Mouse (Mus musculus) liver, embryonic 11.5 days (tissue): ENCODE data around the gene Clcn6. TPM values are rescaled to one million over a fixed set of nuclear protein-coding genes. Genes with fewer than 3 reads are reported as not detected.

Experiments
- polyA plus RNA-seq: library from polyadenylated mRNA; unstranded; fragments of >200 nt; fragmentation: Nextera tagmentation; extraction: Ambion mirVana; gene quantifications from 2 replicates; pipeline ENCODE4 v1.2.1, GENCODE M21; 2014

Gene Clcn6
- polyA plus RNA-seq, 1 experiment from 2014 or later: 2.4 TPM

Other genes starting within 250 kb of the Clcn6 start
- gene Zfp984, start 229.0 kb downstream of the Clcn6 start, polyA plus RNA-seq: 15.1 and 15.7 TPM in 2 replicates
- 2.9 and 3.1 TPM in 2 replicates for gene Zfp933, start 190.5 kb downstream of the Clcn6 start, polyA plus RNA-seq
- gene Miip, start 170.0 kb downstream of the Clcn6 start, polyA plus RNA-seq: 40.7 and 47.4 TPM in 2 replicates
- gene Fv1, start 169.8 kb downstream of the Clcn6 start, polyA plus RNA-seq: 7.0 and 7.7 TPM in 2 replicates
- 36.0 and 37.6 TPM in 2 replicates for gene Mfn2, start 134.1 kb downstream of the Clcn6 start, polyA plus RNA-seq
- gene Plod1, start 102.1 kb downstream of the Clcn6 start, polyA plus RNA-seq: 32.6 and 33.9 TPM in 2 replicates
- gene 2510039O18Rik, start 97.9 kb downstream of the Clcn6 start, polyA plus RNA-seq: 18.6 and 19.2 TPM in 2 replicates
- gene Nppb, start 53.0 kb downstream of the Clcn6 start, polyA plus RNA-seq: 1.1 TPM in 1 of 2 replicates, not detected in the other
- gene Nppa, start 38.1 kb downstream of the Clcn6 start, polyA plus RNA-seq: 7.2 and 32.9 TPM in 2 replicates
- 15.5 and 16.1 TPM in 2 replicates for gene Mthfr, start 256 bp upstream of the Clcn6 start, polyA plus RNA-seq
- gene Agtrap, start 49.2 kb upstream of the Clcn6 start, polyA plus RNA-seq: 18.3 and 20.9 TPM in 2 replicates
- gene Mad2l2, start 91.6 kb upstream of the Clcn6 start, polyA plus RNA-seq: 41.4 and 44.7 TPM in 2 replicates
- 0.12 and 0.31 TPM in 2 replicates for gene Draxin, start 91.9 kb upstream of the Clcn6 start, polyA plus RNA-seq
- 30.6 and 34.4 TPM in 2 replicates for gene Fbxo6, start 113.3 kb upstream of the Clcn6 start, polyA plus RNA-seq
- gene Fbxo44, start 121.7 kb upstream of the Clcn6 start, polyA plus RNA-seq: 2.9 and 3.0 TPM in 2 replicates
- gene Fbxo2, start 121.8 kb upstream of the Clcn6 start, polyA plus RNA-seq: 0.73 and 0.74 TPM in 2 replicates
- gene Disp3, start 249.1 kb upstream of the Clcn6 start, polyA plus RNA-seq: 0.04 TPM in 1 of 2 replicates, not detected in the other